Mouse (Mus musculus): ENCODE data around the gene Arvcf. TPM values are rescaled to one million over a fixed set of nuclear protein-coding genes. Genes with fewer than 3 reads are reported as not detected.

The Arvcf gene
- total and polyA plus RNA-seq, 3 experiments: 9.1 to 14.5 TPM; not detected in 1

GRCm38 (mm10) chr16:18390399-18390798, 42.4 kb downstream of the Arvcf start:
- Histone ChIP-seq H3K4me3 (ENCODE audit: control insufficient read depth in 1 of 2, insufficient read depth in 1 of 2, low read depth in 2 of 2, low read length in 2 of 2) (no peak overlapping the region), H3K27me3 (ENCODE audit: control insufficient read depth in 1 of 2, insufficient read depth in 2 of 2, low read length in 2 of 2) (no peaks in the 10 kb centered on the region), H3K9me3 (replicated peaks; ENCODE audit: insufficient read depth, low read length) (no peaks in the 10 kb centered on the region), H3K9ac (ENCODE audit: control insufficient read depth, low read depth, low read length, poor library complexity, severe bottlenecking) (no peak overlapping the region), H3K79me2 (ENCODE audit: control insufficient read depth, insufficient read depth, low read length, poor library complexity) (no peaks in the 10 kb centered on the region; the same call in 1 of the 2 replicates), H3K36me3 (ENCODE audit: control insufficient read depth in 1 of 2, insufficient read depth in 2 of 2, low read length in 2 of 2) (peaks cover 0 to 25% of the 10 kb centered on the region in 2 experiments; a peak in 2 of 4 replicates), H3K4me1 (ENCODE audit: control insufficient read depth in 1 of 2, insufficient read depth in 2 of 2, low read length in 2 of 2) (peaks cover 16 to 42% of the 10 kb centered on the region in 2 experiments), H3K27ac (ENCODE audit: control insufficient read depth, low read depth, low read length) (no peak overlapping the region)
- TF ChIP-seq ZKSCAN1 (IDR thresholded peaks at IDR 0.05; ENCODE audit: low read depth, low read length) (no peak), SIN3A (IDR thresholded peaks at IDR 0.05; ENCODE audit: low read length) (no peak), HCFC1 (IDR thresholded peaks at IDR 0.05; ENCODE audit: low read depth, low read length) (no peak), RAD21 (IDR thresholded peaks at IDR 0.05; ENCODE audit: low read depth, low read length) (no peak), MAX (IDR thresholded peaks at IDR 0.05; ENCODE audit: low read length) (no peak), RCOR1 (IDR thresholded peaks at IDR 0.05; ENCODE audit: low read depth, low read length) (no peak), CTCF (IDR thresholded peaks at IDR 0.05 in 2 of 3, conservative IDR thresholded peaks at IDR 0.05 in 1 of 3; ENCODE audit: control insufficient read depth in 1 of 3, insufficient read depth in 1 of 3, low read depth in 2 of 3, low read length in 3 of 3, poor library complexity in 1 of 3, severe bottlenecking in 1 of 3) (no peak), TCF12 (IDR thresholded peaks at IDR 0.05; ENCODE audit: low read depth, low read length) (no peak), MYB (IDR thresholded peaks at IDR 0.05; ENCODE audit: low read depth, low read length) (no peak), ELF1 (IDR thresholded peaks at IDR 0.05; ENCODE audit: low read depth, low read length) (no peak)
- no peak for DNase-seq (ENCODE audit: low read depth, low spot score)

- Histone ChIP-seq H3K4me1 (ENCODE audit: control insufficient read depth in 1 of 2, insufficient read depth in 2 of 2, low read length in 2 of 2) (peaks cover 16 to 41% of the 10 kb centered on the region in 2 experiments), H3K4me3 (ENCODE audit: control insufficient read depth in 1 of 2, insufficient read depth in 1 of 2, low read depth in 2 of 2, low read length in 2 of 2) (no peak overlapping the region), H3K9me3 (replicated peaks; ENCODE audit: insufficient read depth, low read length) (no peaks in the 10 kb centered on the region), H3K9ac (ENCODE audit: control insufficient read depth, low read depth, low read length, poor library complexity, severe bottlenecking) (no peak overlapping the region), H3K27ac (ENCODE audit: control insufficient read depth, low read depth, low read length) (no peak overlapping the region), H3K79me2 (ENCODE audit: control insufficient read depth, insufficient read depth, low read length, poor library complexity) (no peaks in the 10 kb centered on the region; the same call in 1 of the 2 replicates), H3K27me3 (ENCODE audit: control insufficient read depth in 1 of 2, insufficient read depth in 2 of 2, low read length in 2 of 2) (no peaks in the 10 kb centered on the region), H3K36me3 (ENCODE audit: control insufficient read depth in 1 of 2, insufficient read depth in 2 of 2, low read length in 2 of 2) (peaks cover 0 to 25% of the 10 kb centered on the region in 2 experiments; a peak in 2 of 4 replicates)
- DNase-seq (ENCODE audit: low read depth, low spot score): no peak
- TF ChIP-seq SIN3A (IDR thresholded peaks at IDR 0.05; ENCODE audit: low read length) (no peak), TBP (IDR thresholded peaks at IDR 0.05; ENCODE audit: low read depth, low read length) (no peak), BHLHE40 (IDR thresholded peaks at IDR 0.05; ENCODE audit: borderline replicate concordance, low read depth, low read length) (no peak), MXI1 (IDR thresholded peaks at IDR 0.05; ENCODE audit: low read depth, low read length) (no peak), E2F4 (IDR thresholded peaks at IDR 0.05; ENCODE audit: borderline replicate concordance, low read depth, low read length) (no peak), ZKSCAN1 (IDR thresholded peaks at IDR 0.05; ENCODE audit: low read depth, low read length) (no peak), EP300 (IDR thresholded peaks at IDR 0.05; ENCODE audit: low read depth in 1 of 2, low read length in 2 of 2) (no peak), MAFK (IDR thresholded peaks at IDR 0.05; ENCODE audit: borderline replicate concordance, low read depth, low read length) (no peak), MYC (IDR thresholded peaks at IDR 0.05; ENCODE audit: low read depth, low read length) (no peak), CTCF (IDR thresholded peaks at IDR 0.05 in 2 of 3, conservative IDR thresholded peaks at IDR 0.05 in 1 of 3; ENCODE audit: control insufficient read depth in 1 of 3, insufficient read depth in 1 of 3, low read depth in 2 of 3, low read length in 3 of 3, poor library complexity in 1 of 3, severe bottlenecking in 1 of 3) (no peak), TCF12 (IDR thresholded peaks at IDR 0.05; ENCODE audit: low read depth, low read length) (no peak), UBTF (IDR thresholded peaks at IDR 0.05; ENCODE audit: borderline replicate concordance, insufficient read depth, low read depth, low read length) (no peak)
Observed at GRCm38 (mm10) chr16:18391127-18391526, 43.1 kb downstream of the Arvcf start.

Data from MEL (cell line).